Comparison of ENCODE assay signal across 8 mouse cellular contexts in the genomic region with DNA sequence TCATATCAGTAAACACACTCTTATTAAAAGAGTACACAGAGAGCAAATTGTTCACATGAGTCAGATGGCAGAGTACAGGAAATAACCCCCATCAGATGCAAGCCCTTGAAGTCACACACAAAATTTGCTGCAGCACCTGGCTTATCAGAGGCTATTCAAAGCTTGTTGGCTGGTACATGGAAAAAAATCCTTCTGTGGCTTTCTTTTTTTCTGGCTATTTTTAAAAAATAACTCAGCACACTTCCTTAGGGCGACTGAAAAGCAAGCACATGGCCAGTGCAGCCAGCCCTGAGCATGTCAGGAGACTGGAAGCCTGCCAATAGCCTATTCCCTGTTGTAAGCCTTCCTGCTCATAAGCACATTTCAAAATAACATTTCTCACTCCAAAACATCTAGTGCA. TPM values are rescaled to one million over a fixed set of nuclear protein-coding genes. Genes with fewer than 3 reads are reported as not detected.
DNase-seq lines count a peak whose midpoint lies in the region; ATAC-seq lines count a peak whose summit lies in the region.
"Had no signal": no experiment of that assay in that cellular context is flagged by ENCODE, and none has a peak within 500 bp of the region (broad histone marks: within the 10 kb centered on the region; RNA-seq: fewer than 3 reads in every experiment).

No protein-coding gene starts in this region.

- no peak for DNase-seq in neural tube, embryonic 10.5 days (ENCODE audit: extremely low spot score, low spot score)
- DNase-seq in adrenal gland, postnatal 25 days, result peak; percentile 11
- DNase-seq in cerebellum, postnatal 25 days, result peak; percentile 55 to 75
- DNase-seq in heart, postnatal 4 days, result peak; percentile 39
- peak; percentile 50 for DNase-seq in lung, postnatal 14 days
- no peak for DNase-seq in c-Kit-positive CD71-positive TER-119-positive erythroid progenitor cells, embryonic 14.5 days (ENCODE audit: low spot score)

- peak; percentile 65; the same call in 1 of the 2 replicates for ATAC-seq in neural tube, embryonic 14.5 days (ENCODE audit: low read depth)

- H3K4me2 ChIP-seq in neural tube, embryonic 14.5 days (ENCODE audit: low read depth, low read length), result no peak overlapping the region

- no peaks in the 10 kb centered on the region for H3K36me3 ChIP-seq in neural tube, embryonic 14.5 days (ENCODE audit: control insufficient read depth, insufficient read depth, low read length)

- no peak overlapping the region for H3K4me3 ChIP-seq in neural tube, embryonic 14.5 days (ENCODE audit: low read depth, low read length)
- H3K4me3 ChIP-seq: left cerebral cortex, adult 2 months had no signal

- H3K4me1 ChIP-seq in neural tube, embryonic 14.5 days (ENCODE audit: control insufficient read depth, insufficient read depth, low read length), result no peaks in the 10 kb centered on the region

- WGBS in neural tube, embryonic 14.5 days, result 23% methylated on average over 1 of the region's 1 CpGs

- H3K9me3 ChIP-seq in neural tube, embryonic 14.5 days (ENCODE audit: control insufficient read depth, low read length), result no peaks in the 10 kb centered on the region

- H3K27me3 ChIP-seq in neural tube, embryonic 14.5 days (ENCODE audit: control insufficient read depth, insufficient read depth, low read length), result no peaks in the 10 kb centered on the region

- no peak overlapping the region for H3K9ac ChIP-seq in neural tube, embryonic 14.5 days (replicated peaks; ENCODE audit: low read depth, low read length)

- H3K27ac ChIP-seq in neural tube, embryonic 14.5 days (ENCODE audit: low read depth, low read length), result no peak overlapping the region
- H3K27ac ChIP-seq: left cerebral cortex, adult 2 months had no signal

RNA-seq across cellular contexts. Expression of gene Fundc1, which starts 18.6 kb away (rescaled TPM):
- polyA plus RNA-seq in neural tube, embryonic 14.5 days (2014; fragmentation: Nextera tagmentation; extraction: Ambion mirVana), result 65.2 and 68.8 TPM in 2 replicates
- 63.2 and 68.6 TPM in 2 replicates for total RNA-seq in adrenal gland, postnatal 25 days (2021)
- 10 to 100 TPM; 24.8 to 25.0 TPM for total RNA-seq in heart, postnatal 4 days (2021)

Comparison
In these comparisons a context has a peak if more than half of its experiments do, and no peak if none do; other contexts are left out.
1. DNase-seq: peak in adrenal gland, postnatal 25 days (single experiment), cerebellum, postnatal 25 days (2 of 2), heart, postnatal 4 days (single experiment) and lung, postnatal 14 days (single experiment); none in neural tube, embryonic 10.5 days (single experiment) and c-Kit-positive CD71-positive TER-119-positive erythroid progenitor cells, embryonic 14.5 days (single experiment).